Mouse (Mus musculus) MEL (cell line): ENCODE results near the gene Tomm40.

Experiments
- CHD1 ChIP-seq: IDR thresholded peaks from 2 replicates; pipeline ENCODE4 v1.6.1; 2012; ENCODE audit warnings: low read depth, mild to moderate bottlenecking, inconsistent platforms, low read length, improper control_type of control experiment
- CHD2 ChIP-seq: IDR thresholded peaks from 2 replicates; pipeline ENCODE4 v1.6.1; 2011; ENCODE audit warnings: low read length, improper control_type of control experiment
- CTCF ChIP-seq, 3 experiments: IDR thresholded peaks in 2 of 3; conservative IDR thresholded peaks in 1 of 3; 2 replicates each; pipeline ENCODE4 v1.5.1; 2011 to 2012; ENCODE audit warnings: low read length in 3 of 3, low read depth in 2 of 3, mild to moderate bottlenecking in 2 of 3, improper control_type of control experiment in 1 of 3, inconsistent platforms in 1 of 3, mixed read lengths in 1 of 3, moderate library complexity in 1 of 3; ENCODE audit not compliant: control insufficient read depth in 1 of 3, insufficient read depth in 1 of 3, poor library complexity in 1 of 3, severe bottlenecking in 1 of 3
- GATA1 ChIP-seq: IDR thresholded peaks from 2 replicates; pipeline ENCODE4 v1.6.1; 2011; ENCODE audit warnings: low read depth, low read length, improper control_type of control experiment
- KAT2A ChIP-seq: conservative IDR thresholded peaks from 2 replicates; pipeline ENCODE4 v1.6.1; 2012; ENCODE audit warnings: low read depth, low read length, improper control_type of control experiment, inconsistent platforms
- MAX ChIP-seq: IDR thresholded peaks from 2 replicates; pipeline ENCODE4 v1.6.1; 2011; ENCODE audit warnings: low read length, improper control_type of control experiment
- MYB ChIP-seq: IDR thresholded peaks from 2 replicates; pipeline ENCODE4 v1.6.1; 2011; ENCODE audit warnings: mild to moderate bottlenecking, low read depth, low read length, improper control_type of control experiment
- POLR2A ChIP-seq, 2 experiments: IDR thresholded peaks; 2 replicates each; pipeline ENCODE4 v1.6.1; 2011 to 2012; ENCODE audit warnings: low read length in 2 of 2, mild to moderate bottlenecking in 2 of 2, control low read depth in 1 of 2, improper control_type of control experiment in 1 of 2, low read depth in 1 of 2, moderate library complexity in 1 of 2; ENCODE audit not compliant: control insufficient read depth in 1 of 2, insufficient read depth in 1 of 2, poor library complexity in 1 of 2
- RCOR1 ChIP-seq: IDR thresholded peaks from 2 replicates; pipeline ENCODE4 v1.6.1; 2012; ENCODE audit warnings: low read depth, mild to moderate bottlenecking, inconsistent platforms, low read length, improper control_type of control experiment
- TBP ChIP-seq: IDR thresholded peaks from 2 replicates; pipeline ENCODE4 v1.8.0; 2011; ENCODE audit warnings: low read depth, low read length, improper control_type of control experiment
- ZMIZ1 ChIP-seq: IDR thresholded peaks from 2 replicates; pipeline ENCODE4 v1.6.1; 2012; ENCODE audit warnings: low read depth, mild to moderate bottlenecking, inconsistent platforms, low read length, improper control_type of control experiment, moderate library complexity

GRCm38 (mm10) chr7:19744590-19745385 is 29.6 kb upstream of the Tomm40 start:
- TF ChIP-seq ZMIZ1 (no peak), GATA1 (no peak), CHD1 (no peak), TBP (no peak), CHD2 (no peak), POLR2A (IDR thresholded peaks at IDR 0.05; ENCODE audit: control insufficient read depth in 1 of 2, insufficient read depth in 1 of 2, low read depth in 1 of 2, low read length in 2 of 2, poor library complexity in 1 of 2) (no peak), KAT2A (no peak), RCOR1 (no peak), MAX (no peak), MYB (no peak), CTCF (IDR thresholded peaks at IDR 0.05 in 2 of 3, conservative IDR thresholded peaks at IDR 0.05 in 1 of 3; ENCODE audit: control insufficient read depth in 1 of 3, insufficient read depth in 1 of 3, low read depth in 2 of 3, low read length in 3 of 3, poor library complexity in 1 of 3, severe bottlenecking in 1 of 3) (no peak)
